In the genomic region with DNA sequence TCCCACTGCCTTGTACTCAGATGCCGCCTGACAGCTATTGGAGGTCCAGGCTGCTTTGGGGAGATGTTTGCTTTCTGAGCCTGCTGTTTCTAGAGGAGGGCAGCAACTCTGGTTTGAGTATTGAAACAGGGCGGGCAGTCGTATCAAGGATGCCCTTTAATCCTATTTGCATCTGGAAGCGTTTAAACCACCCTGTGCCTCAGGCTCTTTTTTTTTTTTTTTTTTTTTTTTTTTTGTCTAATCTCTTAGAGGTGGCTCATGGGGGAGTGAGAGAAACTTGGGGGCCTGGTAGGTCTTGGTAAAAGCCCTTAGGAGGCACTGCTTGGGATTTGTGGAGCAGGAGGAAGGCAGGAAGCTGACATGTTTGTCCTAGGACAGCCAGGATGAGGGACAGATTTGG, we compare ENCODE assay signal across 18 mouse cellular contexts.
"Had no signal": no experiment of that assay in that cellular context is flagged by ENCODE, and none has a peak within 500 bp of the region (broad histone marks: within the 10 kb centered on the region; RNA-seq: fewer than 3 reads in every experiment).

No protein-coding gene starts in this region.

- H3K4me2 ChIP-seq: kidney, embryonic 15.5 days; limb, embryonic 15.5 days; liver, embryonic 11.5 days; lung, embryonic 14.5 days; stomach, embryonic 15.5 days had no signal

- H3K27ac ChIP-seq: kidney, embryonic 15.5 days; limb, embryonic 15.5 days; liver, embryonic 14.5 days; macrophage; stomach, embryonic 15.5 days had no signal

- H3K9ac ChIP-seq: kidney, embryonic 15.5 days; limb, embryonic 15.5 days; liver, embryonic 14.5 days; liver, postnatal 0 days; lung, embryonic 14.5 days; stomach, embryonic 15.5 days had no signal

- H3K27me3 ChIP-seq: kidney, embryonic 15.5 days; limb, embryonic 15.5 days; stomach, embryonic 15.5 days had no signal

- H3K4me3 ChIP-seq: kidney, embryonic 15.5 days; limb, embryonic 15.5 days; stomach, embryonic 15.5 days had no signal

- ATAC-seq: liver, postnatal 0 days; lung, postnatal 0 days had no signal

- DNase-seq: kidney, adult 8-10 months; kidney, postnatal 10 days; kidney, postnatal 36 days; layer of hippocampus, adult 9-11 months; liver, postnatal 0 days; lung, embryonic 14.5 days; midbrain, embryonic 14.5 days; retina, postnatal 1 day; right cerebral cortex, postnatal 25 days; spleen, adult 18-20 months; thymus, postnatal 25 days had no signal

- H3K9me3 ChIP-seq: kidney, embryonic 15.5 days; limb, embryonic 15.5 days; stomach, embryonic 15.5 days had no signal
